Mouse (Mus musculus): ENCODE measurements around the gene Orai3. TPM values are rescaled to one million over a fixed set of nuclear protein-coding genes. Genes with fewer than 3 reads are reported as not detected.

Gene Orai3
- polyA plus RNA-seq, 1 experiment from 2014 or later: 26.7 TPM

- no peaks in the 10 kb centered on the region for H3K9me3 ChIP-seq (replicated peaks)
- no peaks in the 10 kb centered on the region for H3K27me3 ChIP-seq
- H3K4me1 ChIP-seq: peaks cover 38% of the 10 kb centered on the region
- H3K36me3 ChIP-seq: no peaks in the 10 kb centered on the region
- 82% methylated on average over 3 of the region's 3 CpGs for WGBS
- no peak for ATAC-seq (replicated peaks; ENCODE audit: low FRiP score)
- H3K4me2 ChIP-seq: no peak overlapping the region
- H3K9ac ChIP-seq: no peak overlapping the region
- H3K4me3 ChIP-seq (replicated peaks): no peak overlapping the region
- no peak overlapping the region for H3K27ac ChIP-seq
Observed at GRCm38 (mm10) chr7:127822494-127822893, 52.9 kb downstream of the Orai3 start.

- whole genome bisulfite sequencing: 64% methylated on average over 11 of the region's 11 CpGs
- Histone ChIP-seq H3K27me3 (no peaks in the 10 kb centered on the region), H3K9ac (peak overlapping the region; percentile 70), H3K27ac (0 out of 2 replicates have a peak overlapping the region, but pooled peaks have one; percentile 33), H3K36me3 (no peaks in the 10 kb centered on the region), H3K4me3 (replicated peaks) (peak overlapping the region; percentile 61), H3K4me2 (peak overlapping the region; percentile 89), H3K9me3 (replicated peaks) (no peaks in the 10 kb centered on the region), H3K4me1 (peaks cover 38% of the 10 kb centered on the region)
- peak; percentile 41 for ATAC-seq (replicated peaks; ENCODE audit: low FRiP score)
Observed at GRCm38 (mm10) chr7:127823236-127824171, 53.9 kb downstream of the Orai3 start.

- no peaks in the 10 kb centered on the region for H3K9me3 ChIP-seq (replicated peaks)
- peaks cover 38% of the 10 kb centered on the region for H3K4me1 ChIP-seq
- peak within 1 kb of the TSS; percentile 70 for H3K9ac ChIP-seq
- WGBS: 3% methylated on average over 32 of the region's 38 CpGs
- H3K36me3 ChIP-seq: no peaks in the 10 kb centered on the region
- peak; percentile 68 for ATAC-seq (replicated peaks; ENCODE audit: low FRiP score)
- no peaks in the 10 kb centered on the region for H3K27me3 ChIP-seq
- 0 out of 2 replicates have a peak within 1 kb of the TSS, but pooled peaks have one; percentile 33 for H3K27ac ChIP-seq
- peak within 1 kb of the TSS; percentile 89 for H3K4me2 ChIP-seq
- peak within 1 kb of the TSS; percentile 61 for H3K4me3 ChIP-seq (replicated peaks)
Observed at GRCm38 (mm10) chr7:127824176-127824871, 54.7 kb downstream of the Orai3 start, which contains the start of the genes Stx4a and Stx1b. Gene Stx4a, plus strand, starts transcription at chr7:127824294. Gene Stx1b, minus strand, starts transcription at chr7:127824549.

Other genes with a start within 250 kb of the Orai3 start
- gene Tmem265, start 208.4 kb upstream of the Orai3 start, polyA plus RNA-seq (2015; fragmentation: Nextera tagmentation; extraction: Ambion mirVana): 8.7 and 10.4 TPM in 2 replicates
- gene Phkg2, start 196.5 kb upstream of the Orai3 start, polyA plus RNA-seq (2015; fragmentation: Nextera tagmentation; extraction: Ambion mirVana): 34.6 and 42.5 TPM in 2 replicates
- gene Ccdc189, start 181.2 kb upstream of the Orai3 start, polyA plus RNA-seq (2015; fragmentation: Nextera tagmentation; extraction: Ambion mirVana): 14.1 and 16.4 TPM in 2 replicates
- gene Rnf40, start 181.0 kb upstream of the Orai3 start, polyA plus RNA-seq (2015; fragmentation: Nextera tagmentation; extraction: Ambion mirVana): 47.2 and 48.3 TPM in 2 replicates
- gene Zfp629, start 154.0 kb upstream of the Orai3 start, polyA plus RNA-seq (2015; fragmentation: Nextera tagmentation; extraction: Ambion mirVana): 17.2 and 18.9 TPM in 2 replicates
- gene Bcl7c, start 60.9 kb upstream of the Orai3 start, polyA plus RNA-seq (2015; fragmentation: Nextera tagmentation; extraction: Ambion mirVana): 64.2 and 66.8 TPM in 2 replicates
- gene Ctf1, start 57.1 kb upstream of the Orai3 start, polyA plus RNA-seq (2015; fragmentation: Nextera tagmentation; extraction: Ambion mirVana): 15.3 and 16.5 TPM in 2 replicates
- 0.31 and 0.33 TPM in 2 replicates for gene Ctf2, start 37.6 kb upstream of the Orai3 start, polyA plus RNA-seq (2015; fragmentation: Nextera tagmentation; extraction: Ambion mirVana)
- gene Fbxl19, start 25.3 kb upstream of the Orai3 start, polyA plus RNA-seq (2015; fragmentation: Nextera tagmentation; extraction: Ambion mirVana): 5.6 and 6.8 TPM in 2 replicates
- gene Setd1a, start 6.9 kb downstream of the Orai3 start, polyA plus RNA-seq (2015; fragmentation: Nextera tagmentation; extraction: Ambion mirVana): 23.2 and 25.9 TPM in 2 replicates
- not detected in 2 replicates for gene Gm49388, start 15.8 kb downstream of the Orai3 start, polyA plus RNA-seq (2015; fragmentation: Nextera tagmentation; extraction: Ambion mirVana)
- gene Hsd3b7, start 30.8 kb downstream of the Orai3 start, polyA plus RNA-seq (2015; fragmentation: Nextera tagmentation; extraction: Ambion mirVana): 23.0 and 27.6 TPM in 2 replicates
- gene Stx4a, start 54.5 kb downstream of the Orai3 start, polyA plus RNA-seq (2015; fragmentation: Nextera tagmentation; extraction: Ambion mirVana): 46.4 and 53.2 TPM in 2 replicates
- 3.8 and 5.2 TPM in 2 replicates for gene Stx1b, start 54.7 kb downstream of the Orai3 start, polyA plus RNA-seq (2015; fragmentation: Nextera tagmentation; extraction: Ambion mirVana)
- 11.8 and 13.7 TPM in 2 replicates for gene Zfp646, start 106.4 kb downstream of the Orai3 start, polyA plus RNA-seq (2015; fragmentation: Nextera tagmentation; extraction: Ambion mirVana)
- gene Zfp668, start 107.0 kb downstream of the Orai3 start, polyA plus RNA-seq (2015; fragmentation: Nextera tagmentation; extraction: Ambion mirVana): 22.7 TPM in 2 replicates
- gene Prss53, start 121.2 kb downstream of the Orai3 start, polyA plus RNA-seq (2015; fragmentation: Nextera tagmentation; extraction: Ambion mirVana): 2.2 and 2.7 TPM in 2 replicates
- not detected in 2 replicates for gene Gm21974, start 125.6 kb downstream of the Orai3 start, polyA plus RNA-seq (2015; fragmentation: Nextera tagmentation; extraction: Ambion mirVana)
- gene Vkorc1, start 125.8 kb downstream of the Orai3 start, polyA plus RNA-seq (2015; fragmentation: Nextera tagmentation; extraction: Ambion mirVana): 152 and 162 TPM in 2 replicates
- gene Bckdk, start 134.3 kb downstream of the Orai3 start, polyA plus RNA-seq (2015; fragmentation: Nextera tagmentation; extraction: Ambion mirVana): 120 and 140 TPM in 2 replicates
- 41.8 and 43.5 TPM in 2 replicates for gene Kat8, start 142.7 kb downstream of the Orai3 start, polyA plus RNA-seq (2015; fragmentation: Nextera tagmentation; extraction: Ambion mirVana)
- gene Prss8, start 160.3 kb downstream of the Orai3 start, polyA plus RNA-seq (2015; fragmentation: Nextera tagmentation; extraction: Ambion mirVana): 56.9 and 59.5 TPM in 2 replicates
- 11.5 and 12.4 TPM in 2 replicates for gene Prss36, start 176.9 kb downstream of the Orai3 start, polyA plus RNA-seq (2015; fragmentation: Nextera tagmentation; extraction: Ambion mirVana)
- gene Fus, start 197.6 kb downstream of the Orai3 start, polyA plus RNA-seq (2015; fragmentation: Nextera tagmentation; extraction: Ambion mirVana): 421 and 440 TPM in 2 replicates
- 43.9 and 45.1 TPM in 2 replicates for gene Pycard, start 224.1 kb downstream of the Orai3 start, polyA plus RNA-seq (2015; fragmentation: Nextera tagmentation; extraction: Ambion mirVana)
- 0.31 and 0.60 TPM in 2 replicates for gene Trim72, start 234.1 kb downstream of the Orai3 start, polyA plus RNA-seq (2015; fragmentation: Nextera tagmentation; extraction: Ambion mirVana)